Mouse (Mus musculus) gastrocnemius, postnatal 14 days (tissue): ENCODE results near the gene 4930578G10Rik. TPM values are rescaled to one million over a fixed set of nuclear protein-coding genes. Genes with fewer than 3 reads are reported as not detected.

Source experiments
- DNase-seq: peaks from one replicate; pipeline ENCODE4 v3.0.0; 2021; ENCODE audit warnings: mixed read lengths
- intact Hi-C: fragments of 180-260 bp; cut with DNase I; formaldehyde crosslinking; loops from one replicate; pipeline ENCODE4 v1.15.1; 2025; ENCODE audit warnings: low total_unique reads
- total RNA-seq, 2 experiments: library from RNA; stranded (reverse); gene quantifications; 2 replicates each; pipeline ENCODE4 v1.2.3; 2021

The 4930578G10Rik gene
- total RNA-seq, 2 experiments from 2014 or later: not detected

DNA sequence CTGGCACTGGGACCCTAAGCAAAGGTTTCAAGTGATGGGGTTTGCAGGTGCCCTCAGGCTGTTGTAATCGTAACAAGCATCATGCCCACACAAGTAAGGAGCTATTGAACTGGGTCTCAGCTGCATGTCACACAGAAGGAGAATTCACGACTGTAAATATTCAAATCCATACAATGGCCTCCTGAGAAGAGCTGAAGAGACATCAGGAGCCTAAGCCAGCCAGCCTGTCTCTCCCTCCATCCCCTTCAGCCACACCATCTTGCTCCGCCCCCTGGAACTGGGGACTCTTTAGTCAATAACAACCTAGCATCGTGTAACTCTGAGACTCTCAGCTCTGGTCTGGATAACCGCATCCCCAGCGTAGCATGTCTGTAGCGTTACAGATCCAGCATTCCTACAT lies 155.8 kb downstream of the 4930578G10Rik start:
- intact Hi-C loops: no loop called here

DNA sequence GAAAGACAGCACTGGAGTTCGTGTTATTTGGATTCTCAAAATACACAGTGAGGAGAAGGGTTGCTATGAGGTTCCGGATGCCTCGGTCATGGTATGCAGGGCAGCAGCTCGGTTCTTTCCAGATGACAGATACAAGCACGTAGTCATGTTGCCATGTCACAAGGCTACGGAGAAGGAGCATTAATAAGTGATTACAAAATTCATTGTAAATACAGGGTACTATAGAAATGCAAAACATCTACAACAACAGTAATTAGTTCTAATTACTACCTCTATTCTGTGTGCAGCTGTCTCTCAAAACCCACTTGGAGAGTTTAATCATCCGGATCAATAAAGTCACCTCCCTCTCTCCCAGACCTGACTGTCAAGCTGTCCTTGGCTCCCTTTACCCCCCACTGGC lies 159.8 kb downstream of the 4930578G10Rik start:
- intact Hi-C loops: no loop called here
- no peak for DNase-seq

More for the DNA sequence above, 155.8 kb downstream of the 4930578G10Rik start:
- no peak for DNase-seq

Other genes starting within 250 kb of the 4930578G10Rik start
- gene Fam205a2, start 207.4 kb upstream of the 4930578G10Rik start, total RNA-seq: under 1 TPM in 1 of 2 experiments, not detected in 1; 0.12 TPM
- gene Gm10591, start 123.3 kb upstream of the 4930578G10Rik start, total RNA-seq: not detected
- 1 to 10 TPM; 1.1 to 3.3 TPM for gene Gm2564, start 105.8 kb upstream of the 4930578G10Rik start, total RNA-seq
- gene Ccl27b, start 80.3 kb upstream of the 4930578G10Rik start, total RNA-seq: not detected
- under 1 TPM in 1 of 2 experiments, not detected in 1; 0.44 TPM for gene Il11ra2, start 73.7 kb upstream of the 4930578G10Rik start, total RNA-seq
- under 1 TPM in 1 of 2 experiments, not detected in 1; 0.66 TPM for gene Ccl19, start 21.0 kb downstream of the 4930578G10Rik start, total RNA-seq
- gene Ccl21a, start 38.4 kb downstream of the 4930578G10Rik start, total RNA-seq: 1 to 10 TPM; 5.3 to 7.3 TPM
- not detected for gene Fam205a1, start 118.3 kb downstream of the 4930578G10Rik start, total RNA-seq
- gene Gm12394, start 121.2 kb downstream of the 4930578G10Rik start, total RNA-seq: not detected
- under 1 TPM; 0.49 to 0.86 TPM for gene Fam205c, start 138.7 kb downstream of the 4930578G10Rik start, total RNA-seq
- under 1 TPM; 0.45 to 0.66 TPM for gene Phf24, start 181.1 kb downstream of the 4930578G10Rik start, total RNA-seq
- gene Dnajb5, start 214.3 kb downstream of the 4930578G10Rik start, total RNA-seq: 100 to 1,000 TPM; 118 to 161 TPM
- gene 1700022I11Rik, start 234.1 kb downstream of the 4930578G10Rik start, total RNA-seq: not detected